ENCODE assay signal across 10 mouse cellular contexts in the genomic region with DNA sequence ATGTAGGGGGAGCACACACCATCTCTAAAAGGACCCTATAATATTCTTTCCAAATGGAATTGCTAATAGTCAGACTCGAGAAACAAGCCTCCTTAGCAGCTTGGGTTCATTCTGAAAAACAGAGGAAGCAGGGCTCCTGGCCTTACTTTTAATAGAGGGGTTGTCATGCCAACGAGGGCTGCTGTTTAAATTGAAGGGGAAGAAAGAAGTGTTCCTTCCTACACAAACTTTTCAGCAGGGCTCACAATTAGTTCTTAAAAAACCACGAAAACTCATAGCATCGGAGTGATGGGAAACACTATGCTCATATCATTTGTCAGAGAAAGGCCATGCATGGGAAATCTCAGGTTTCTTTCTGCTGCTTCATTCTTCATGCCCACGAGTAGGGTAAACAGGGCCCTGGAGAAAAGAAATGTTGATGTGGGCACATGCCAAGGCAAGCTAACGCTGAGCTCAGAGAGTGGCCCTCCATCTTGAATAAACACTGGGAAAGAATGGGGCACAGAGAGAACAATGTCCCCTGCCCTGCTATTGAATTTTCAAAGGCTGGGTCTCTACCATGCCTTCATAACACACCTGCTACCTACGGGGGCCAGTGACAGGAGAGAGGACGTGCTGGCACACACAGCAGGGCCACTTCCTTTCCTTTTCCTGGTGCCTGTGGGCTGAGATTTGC.
DNase-seq lines count a peak whose midpoint lies in the region; ATAC-seq and TF ChIP-seq lines count a peak whose summit lies in the region.
"Had no signal": no experiment of that assay in that cellular context is flagged by ENCODE, and none has a peak within 500 bp of the region (broad histone marks: within the 10 kb centered on the region; RNA-seq: fewer than 3 reads in every experiment).

No protein-coding gene starts in this region.

- H3K4me2 ChIP-seq in limb, embryonic 12.5 days: no peak overlapping the region
- no peak overlapping the region for H3K4me2 ChIP-seq in embryonic facial prominence, embryonic 15.5 days (replicated peaks)
- no peak overlapping the region for H3K4me2 ChIP-seq in forebrain, postnatal 0 days (ENCODE audit: low read depth)
- no peak overlapping the region for H3K4me2 ChIP-seq in neural tube, embryonic 15.5 days
- H3K4me2 ChIP-seq: intestine, embryonic 15.5 days; liver, embryonic 12.5 days had no signal

- no peaks in the 10 kb centered on the region for H3K9me3 ChIP-seq in limb, embryonic 12.5 days
- no peaks in the 10 kb centered on the region for H3K9me3 ChIP-seq in limb, embryonic 10.5 days (replicated peaks)
- H3K9me3 ChIP-seq in embryonic facial prominence, embryonic 15.5 days (replicated peaks): no peaks in the 10 kb centered on the region
- no peaks in the 10 kb centered on the region for H3K9me3 ChIP-seq in forebrain, postnatal 0 days (ENCODE audit: low read length)
- H3K9me3 ChIP-seq in neural tube, embryonic 15.5 days (replicated peaks): no peaks in the 10 kb centered on the region
- H3K9me3 ChIP-seq: intestine, embryonic 15.5 days; liver, embryonic 12.5 days had no signal

- ATAC-seq in limb, embryonic 12.5 days (ENCODE audit: insufficient number of reproducible peaks, insufficient read depth, low FRiP score, low TSS enrichment, low read depth): no peak
- no peak for ATAC-seq in embryonic facial prominence, embryonic 15.5 days (ENCODE audit: insufficient number of reproducible peaks, low FRiP score, low TSS enrichment, low read depth)
- peak; percentile 20 for ATAC-seq in forebrain, postnatal 0 days
- no peak for ATAC-seq in neural tube, embryonic 15.5 days (ENCODE audit: low FRiP score)
- no peak for ATAC-seq in erythroblast, adult 5-6 weeks (replicated peaks; ENCODE audit: low FRiP score, poor library complexity, severe bottlenecking)
- ATAC-seq: intestine, embryonic 15.5 days; liver, embryonic 12.5 days had no signal

- peak overlapping the region; percentile 53; the same call in 1 of the 2 replicates for H3K27ac ChIP-seq in limb, embryonic 12.5 days
- no peak overlapping the region for H3K27ac ChIP-seq in limb, embryonic 10.5 days
- peak overlapping the region; percentile 56; the same call in 1 of the 2 replicates for H3K27ac ChIP-seq in embryonic facial prominence, embryonic 15.5 days (replicated peaks)
- peak overlapping the region; percentile 35; the same call in 1 of the 2 replicates for H3K27ac ChIP-seq in forebrain, postnatal 0 days (ENCODE audit: low read depth, low read length)
- H3K27ac ChIP-seq in neural tube, embryonic 15.5 days (replicated peaks): peak overlapping the region; percentile 54
- H3K27ac ChIP-seq: intestine, embryonic 15.5 days; liver, embryonic 12.5 days had no signal

- H3K27me3 ChIP-seq in limb, embryonic 12.5 days: no peaks in the 10 kb centered on the region
- H3K27me3 ChIP-seq in limb, embryonic 10.5 days (ENCODE audit: low read depth, poor library complexity, severe bottlenecking): no peaks in the 10 kb centered on the region
- H3K27me3 ChIP-seq in embryonic facial prominence, embryonic 15.5 days: no peaks in the 10 kb centered on the region
- H3K27me3 ChIP-seq in forebrain, postnatal 0 days (ENCODE audit: insufficient read depth, low read length): no peaks in the 10 kb centered on the region
- H3K27me3 ChIP-seq in neural tube, embryonic 15.5 days (replicated peaks): no peaks in the 10 kb centered on the region
- H3K27me3 ChIP-seq: intestine, embryonic 15.5 days; liver, embryonic 12.5 days had no signal

- peaks cover 62% of the 10 kb centered on the region for H3K36me3 ChIP-seq in limb, embryonic 12.5 days
- H3K36me3 ChIP-seq in limb, embryonic 10.5 days: peaks cover 60% of the 10 kb centered on the region
- H3K36me3 ChIP-seq in embryonic facial prominence, embryonic 15.5 days: peaks cover 21% of the 10 kb centered on the region
- H3K36me3 ChIP-seq in forebrain, postnatal 0 days (ENCODE audit: insufficient read depth): peaks cover 42% of the 10 kb centered on the region
- peaks cover 35% of the 10 kb centered on the region for H3K36me3 ChIP-seq in neural tube, embryonic 15.5 days

- no peak for TF ChIP-seq CTCF in forebrain, postnatal 0 days (IDR thresholded peaks at IDR 0.05; ENCODE audit: low read depth)

- H3K4me3 ChIP-seq in limb, embryonic 12.5 days (replicated peaks): no peak overlapping the region
- H3K4me3 ChIP-seq in limb, embryonic 10.5 days: no peak overlapping the region
- H3K4me3 ChIP-seq in embryonic facial prominence, embryonic 15.5 days (replicated peaks): no peak overlapping the region
- no peak overlapping the region for H3K4me3 ChIP-seq in forebrain, postnatal 0 days (ENCODE audit: low read depth, low read length)
- no peak overlapping the region for H3K4me3 ChIP-seq in neural tube, embryonic 15.5 days (replicated peaks)
- H3K4me3 ChIP-seq: intestine, embryonic 15.5 days; liver, embryonic 12.5 days had no signal

- no peak overlapping the region; the same call in 1 of the 2 replicates for H3K9ac ChIP-seq in limb, embryonic 12.5 days (replicated peaks)
- no peak overlapping the region for H3K9ac ChIP-seq in embryonic facial prominence, embryonic 15.5 days
- no peak overlapping the region for H3K9ac ChIP-seq in forebrain, postnatal 0 days
- no peak overlapping the region for H3K9ac ChIP-seq in neural tube, embryonic 15.5 days (replicated peaks)
- H3K9ac ChIP-seq: intestine, embryonic 15.5 days; liver, embryonic 12.5 days had no signal

- H3K4me1 ChIP-seq in limb, embryonic 12.5 days (replicated peaks): peaks cover 13% of the 10 kb centered on the region
- H3K4me1 ChIP-seq in limb, embryonic 10.5 days: no peaks in the 10 kb centered on the region
- H3K4me1 ChIP-seq in embryonic facial prominence, embryonic 15.5 days: peaks cover 12% of the 10 kb centered on the region; the same call in 1 of the 2 replicates
- H3K4me1 ChIP-seq in forebrain, postnatal 0 days (ENCODE audit: insufficient read depth): peaks cover 12% of the 10 kb centered on the region
- peaks cover 16% of the 10 kb centered on the region for H3K4me1 ChIP-seq in neural tube, embryonic 15.5 days

- WGBS in limb, embryonic 12.5 days: 72% methylated on average over 8 of the region's 8 CpGs
- 90% methylated on average over 8 of the region's 8 CpGs for WGBS in limb, embryonic 10.5 days
- 60% methylated on average over 8 of the region's 8 CpGs for WGBS in embryonic facial prominence, embryonic 15.5 days
- 19% methylated on average over 8 of the region's 8 CpGs for WGBS in forebrain, postnatal 0 days
- WGBS in neural tube, embryonic 15.5 days: 51% methylated on average over 8 of the region's 8 CpGs

- DNase-seq in limb, embryonic 10.5 days (ENCODE audit: low spot score): no peak
- DNase-seq in forebrain, postnatal 0 days: no peak
- no peak for DNase-seq in cerebellum, postnatal 10 days
- DNase-seq: heart, adult 18-20 months had no signal
